32 mouse cellular contexts compared by ENCODE assay signal in the genomic region with DNA sequence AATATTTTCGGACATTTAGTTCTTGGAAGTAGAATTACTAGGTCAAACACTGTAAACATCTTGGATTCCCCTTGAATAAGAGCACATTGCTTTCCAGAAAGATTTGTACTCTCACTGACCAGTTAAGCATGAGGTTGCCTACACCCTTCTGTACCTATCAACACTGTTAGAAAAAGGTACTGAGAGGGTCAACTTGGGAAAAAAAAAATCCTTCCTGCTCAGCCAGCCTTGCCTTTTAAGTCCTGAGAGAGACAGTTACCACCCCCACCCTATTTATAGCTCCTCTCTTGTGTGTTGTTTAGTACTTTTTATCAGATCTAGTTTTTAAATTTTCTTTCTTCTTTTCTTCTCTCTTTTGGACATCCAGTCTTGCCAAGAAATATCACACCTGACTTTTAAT. TPM values are rescaled to one million over a fixed set of nuclear protein-coding genes. Genes with fewer than 3 reads are reported as not detected.
DNase-seq lines count a peak whose midpoint lies in the region; ATAC-seq and TF ChIP-seq lines count a peak whose summit lies in the region.
"Had no signal": no experiment of that assay in that cellular context is flagged by ENCODE, and none has a peak within 500 bp of the region (broad histone marks: within the 10 kb centered on the region; RNA-seq: fewer than 3 reads in every experiment).

No protein-coding gene starts in this region.

- DNase-seq in CD4-positive, CD25-positive, alpha-beta regulatory T cell, adult 2 months (ENCODE audit: low read depth, low spot score): peak; percentile 40
- DNase-seq in spleen, adult 2 months (ENCODE audit: low read depth in 1 of 2, low spot score in 2 of 2): no peak
- no peak for DNase-seq in spleen, postnatal 36 days (ENCODE audit: low spot score in 2 of 2)
- no peak for DNase-seq in CH12.LX (ENCODE audit: extremely low read depth)
- DNase-seq in naive thymus-derived CD4-positive, alpha-beta T cell, adult 2 months (ENCODE audit: low read depth): peak; percentile 55
- DNase-seq in left cerebral cortex, adult 9 months (ENCODE audit: low spot score in 2 of 2): no peak
- no peak for DNase-seq in right cerebral cortex, adult 2 months (ENCODE audit: low spot score in 2 of 2)
- DNase-seq: adrenal gland, postnatal 25 days; cerebellum, adult 18-20 months; cerebellum, postnatal 10 days; gastrocnemius, postnatal 25 days; heart, postnatal 14 days; kidney, adult 2 months; kidney, postnatal 4 days; layer of hippocampus, postnatal 36 days; liver, embryonic 13.5 days; lung, adult 18-20 months; lung, postnatal 10 days; right cerebral cortex, adult 18-20 months; right cerebral cortex, postnatal 4 days had no signal

- ATAC-seq in CD4-positive, CD25-positive, alpha-beta regulatory T cell, adult 4 months: no peak
- ATAC-seq: forebrain, embryonic 13.5 days; hindbrain, embryonic 16.5 days; intestine, embryonic 15.5 days; midbrain, embryonic 15.5 days had no signal

- TF ChIP-seq EP300 in CH12.LX (IDR thresholded peaks at IDR 0.05; ENCODE audit: low read length): no peak

- H3K9ac ChIP-seq in CH12.LX (ENCODE audit: insufficient read depth, low read depth): no peak overlapping the region; the same call in 1 of the 2 replicates
- H3K9ac ChIP-seq: embryonic facial prominence, embryonic 15.5 days; forebrain, embryonic 13.5 days; heart, embryonic 13.5 days; intestine, embryonic 15.5 days; limb, embryonic 15.5 days; liver, embryonic 13.5 days; midbrain, embryonic 15.5 days; stomach, embryonic 15.5 days had no signal

- no peak for TF ChIP-seq CTCF in spleen, adult 2 months (IDR thresholded peaks at IDR 0.05; ENCODE audit: extremely low read depth, insufficient read depth, insufficient read length, insufficient replicate concordance)
- no peak for TF ChIP-seq CTCF in CH12.LX (conservative IDR thresholded peaks at IDR 0.05 in 1 of 2, IDR thresholded peaks at IDR 0.05 in 1 of 2; ENCODE audit: low read depth in 2 of 2, low read length in 2 of 2)

- no peaks in the 10 kb centered on the region for H3K9me3 ChIP-seq in CH12.LX (replicated peaks; ENCODE audit: low read length)
- H3K9me3 ChIP-seq: embryonic facial prominence, embryonic 10.5 days; embryonic facial prominence, embryonic 15.5 days; forebrain, embryonic 13.5 days; heart, embryonic 13.5 days; intestine, embryonic 15.5 days; limb, embryonic 10.5 days; limb, embryonic 15.5 days; liver, embryonic 13.5 days; midbrain, embryonic 10.5 days; midbrain, embryonic 15.5 days; stomach, embryonic 15.5 days had no signal

- no peak overlapping the region for H3K4me3 ChIP-seq in spleen, adult 2 months (ENCODE audit: extremely low read depth, insufficient read depth, insufficient read length)
- no peak overlapping the region for H3K4me3 ChIP-seq in CH12.LX (replicated peaks in 1 of 3; ENCODE audit: low read depth in 2 of 3, low read length in 2 of 3, poor library complexity in 1 of 3)
- H3K4me3 ChIP-seq: embryonic facial prominence, embryonic 10.5 days; embryonic facial prominence, embryonic 15.5 days; forebrain, embryonic 13.5 days; heart, embryonic 13.5 days; intestine, embryonic 15.5 days; limb, embryonic 10.5 days; limb, embryonic 15.5 days; liver, embryonic 13.5 days; midbrain, embryonic 10.5 days; midbrain, embryonic 15.5 days; stomach, embryonic 15.5 days had no signal

- no peaks in the 10 kb centered on the region for H3K79me2 ChIP-seq in CH12.LX (replicated peaks; ENCODE audit: control insufficient read depth, extremely low read depth, insufficient read depth, poor library complexity, severe bottlenecking)

- peak overlapping the region; percentile 51; the same call in 1 of the 2 replicates for H3K27ac ChIP-seq in spleen, adult 2 months (ENCODE audit: insufficient read depth, low read length)
- H3K27ac ChIP-seq in CH12.LX (ENCODE audit: insufficient read depth, low read depth): no peak overlapping the region
- H3K27ac ChIP-seq: embryonic facial prominence, embryonic 10.5 days; embryonic facial prominence, embryonic 15.5 days; forebrain, embryonic 13.5 days; intestine, embryonic 15.5 days; limb, embryonic 10.5 days; limb, embryonic 15.5 days; midbrain, embryonic 10.5 days; midbrain, embryonic 15.5 days; stomach, embryonic 15.5 days had no signal

- in situ Hi-C loops in CH12.LX (cut with MboI; ENCODE audit: low pct_ligation_motif_present, low pct_unique_long_range_greater_than_20kb, low sequenced_read_pairs): no loop called here

- dilution Hi-C loops in CH12.LX (cut with MboI; ENCODE audit: extremely low pct_ligation_motif_present, extremely low pct_unique_long_range_greater_than_20kb, low sequenced_read_pairs): no loop called here

- no peaks in the 10 kb centered on the region for H3K36me3 ChIP-seq in spleen, adult 2 months (ENCODE audit: control insufficient read depth, insufficient read depth, low read length)
- H3K36me3 ChIP-seq in CH12.LX (replicated peaks in 1 of 2; ENCODE audit: control insufficient read depth in 1 of 2, insufficient read depth in 1 of 2, low read length in 1 of 2): no peaks in the 10 kb centered on the region
- H3K36me3 ChIP-seq: embryonic facial prominence, embryonic 10.5 days; embryonic facial prominence, embryonic 15.5 days; heart, embryonic 13.5 days; intestine, embryonic 15.5 days; limb, embryonic 10.5 days; limb, embryonic 15.5 days; liver, embryonic 13.5 days; midbrain, embryonic 10.5 days; midbrain, embryonic 15.5 days; stomach, embryonic 15.5 days had no signal

- 0 out of 2 replicates have a peak overlapping the region, but pooled peaks have one; percentile 15 for H3K4me2 ChIP-seq in CH12.LX (ENCODE audit: insufficient read depth, low read depth, poor library complexity, severe bottlenecking)
- H3K4me2 ChIP-seq: embryonic facial prominence, embryonic 15.5 days; forebrain, embryonic 13.5 days; intestine, embryonic 15.5 days; limb, embryonic 15.5 days; midbrain, embryonic 15.5 days; stomach, embryonic 15.5 days had no signal

- no peak for TF ChIP-seq RAD21 in CH12.LX (IDR thresholded peaks at IDR 0.05; ENCODE audit: low read depth, low read length)

- WGBS in spleen, adult 2 months: 52% methylated on average over 1 of the region's 1 CpGs

- TF ChIP-seq POLR2A in spleen, adult 2 months (IDR thresholded peaks at IDR 0.05; ENCODE audit: low read depth, low read length): no peak
- no peak for TF ChIP-seq POLR2A in CH12.LX (IDR thresholded peaks at IDR 0.05; ENCODE audit: low read depth, low read length)

- H3K27me3 ChIP-seq in spleen, adult 2 months (ENCODE audit: control insufficient read depth, insufficient read depth, low read length): no peaks in the 10 kb centered on the region
- H3K27me3 ChIP-seq in CH12.LX (replicated peaks): no peaks in the 10 kb centered on the region
- H3K27me3 ChIP-seq: embryonic facial prominence, embryonic 15.5 days; forebrain, embryonic 13.5 days; heart, embryonic 13.5 days; intestine, embryonic 15.5 days; limb, embryonic 15.5 days; liver, embryonic 13.5 days; midbrain, embryonic 15.5 days; stomach, embryonic 15.5 days had no signal

- H3K4me1 ChIP-seq in spleen, adult 2 months (ENCODE audit: control insufficient read depth, insufficient read depth, insufficient read length): peaks cover 22% of the 10 kb centered on the region
- peaks cover 23 to 63% of the 10 kb centered on the region in 2 experiments for H3K4me1 ChIP-seq in CH12.LX (ENCODE audit: control insufficient read depth in 1 of 2, insufficient read depth in 2 of 2)
- H3K4me1 ChIP-seq: embryonic facial prominence, embryonic 15.5 days; forebrain, embryonic 13.5 days; intestine, embryonic 15.5 days; limb, embryonic 15.5 days; midbrain, embryonic 15.5 days; stomach, embryonic 15.5 days had no signal

TF ChIP-seq in CH12.LX, 34 proteins besides CTCF, POLR2A, EP300 and RAD21:
- no peak for TF ChIP-seq MXI1 (IDR thresholded peaks at IDR 0.05; ENCODE audit: low read depth, low read length)
- peak; percentile 51 for TF ChIP-seq ZNF384 (IDR thresholded peaks at IDR 0.05; ENCODE audit: low read depth, low read length)
- no peak for TF ChIP-seq SIN3A (IDR thresholded peaks at IDR 0.05; ENCODE audit: low read length)
- TF ChIP-seq MEF2A (IDR thresholded peaks at IDR 0.05; ENCODE audit: borderline replicate concordance, low read depth, low read length): peak; percentile 72
- no peak for TF ChIP-seq HCFC1 (IDR thresholded peaks at IDR 0.05; ENCODE audit: low read depth, low read length)
TF ChIP-seq in CH12.LX: peak in this region for 2.

RNA-seq across cellular contexts. Expression of a gene that starts 48.2 kb away (rescaled TPM):
- polyA plus RNA-seq in CD4-positive, CD25-positive, alpha-beta regulatory T cell, adult 4 months (2017; shearing (Covaris generic)): 10 to 100 TPM; 36.6 to 47.4 TPM
- 12.2 and 13.0 TPM in 2 replicates for polyA plus RNA-seq in spleen, adult 2 months (2012; rRNA removed)
- total RNA-seq in CH12.LX (2012; rRNA removed) (65.3 and 95.3 TPM in 2 replicates), CH12.LX (2014; rRNA removed) (38.8 and 51.7 TPM in 2 replicates)
- polyA plus RNA-seq in CH12.LX (2012; ENCODE audit: insufficient read length, low read depth): 21.4 and 24.6 TPM in 2 replicates

Comparison
In these comparisons a context has a peak if more than half of its experiments do, and no peak if none do; other contexts are left out.
1. DNase-seq: peak in CD4-positive, CD25-positive, alpha-beta regulatory T cell, adult 2 months (single experiment) and naive thymus-derived CD4-positive, alpha-beta T cell, adult 2 months (single experiment); none in spleen, adult 2 months (0 of 2), spleen, postnatal 36 days (0 of 2), CH12.LX (single experiment), left cerebral cortex, adult 9 months (0 of 2) and right cerebral cortex, adult 2 months (0 of 2).